Mouse (Mus musculus): ENCODE data around the gene Mnat1. TPM values are rescaled to one million over a fixed set of nuclear protein-coding genes. Genes with fewer than 3 reads are reported as not detected.
"Not testable (repeated sequence)": the region's sequence is repeated elsewhere in the genome, so short reads cannot be mapped to it uniquely, and the experiment has no call there.

Mnat1 gene
- polyA plus RNA-seq, 1 experiment from 2014 or later, result 38.2 TPM

DNA sequence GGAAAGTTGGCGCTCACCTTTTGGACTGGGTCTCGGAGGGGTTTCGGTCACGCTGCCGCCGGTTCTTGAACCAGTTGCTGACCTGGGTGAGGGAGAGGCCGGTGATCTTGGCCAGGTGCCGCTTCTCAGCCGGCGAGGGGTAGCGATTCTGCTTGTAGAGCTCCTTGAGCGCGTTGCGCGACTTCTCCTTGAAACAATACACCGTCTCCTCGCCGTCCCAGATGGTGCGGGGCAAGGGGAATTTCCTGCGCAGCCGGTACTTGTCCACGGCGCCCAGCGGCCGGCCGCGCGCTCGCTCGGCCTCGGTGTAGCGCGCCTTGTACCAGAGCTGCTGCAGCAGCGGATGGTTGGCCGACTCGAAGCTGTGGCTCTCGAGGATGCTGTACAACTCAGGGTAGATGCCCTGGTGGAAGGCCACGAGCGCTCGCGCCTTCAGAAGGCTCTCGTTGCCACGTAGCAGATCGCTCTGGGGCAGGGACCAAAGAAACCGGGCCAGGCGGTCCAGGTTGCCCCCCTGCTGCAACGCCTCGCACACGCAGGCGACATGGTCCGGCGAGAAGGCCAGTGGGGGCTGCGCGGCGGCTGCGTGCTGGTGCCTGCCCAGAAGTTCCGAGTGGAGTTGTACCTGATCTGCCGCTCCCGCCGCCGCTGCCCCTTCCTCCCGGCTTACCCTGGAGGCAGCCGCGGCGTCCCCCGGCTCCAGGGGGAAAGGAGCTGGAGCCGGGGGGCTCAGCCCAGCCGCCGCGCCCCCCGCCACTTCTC is 11.0 kb upstream of the Mnat1 start:
- no peaks in the 10 kb centered on the region for H3K27me3 ChIP-seq (replicated peaks; ENCODE audit: control insufficient read depth, insufficient read depth, low read length)
- peak; percentile 17; the same call in 1 of the 2 replicates for ATAC-seq (ENCODE audit: low read depth)

GRCm38 (mm10) chr12:73113196-73113595 is 10.3 kb upstream of the Mnat1 start, which contains the start of gene Six4:
Six4 (minus strand) TSS chr12:73113456.
- peak within 1 kb of the TSS; percentile 74 for H3K4me3 ChIP-seq (ENCODE audit: low read depth, low read length)
- peak; percentile 94 for ATAC-seq (ENCODE audit: low read depth)
- H3K9me3 ChIP-seq (ENCODE audit: control insufficient read depth, low read length), result no peaks in the 10 kb centered on the region
- DNase-seq (ENCODE audit: low spot score), result peak; percentile 95
- H3K36me3 ChIP-seq (ENCODE audit: control insufficient read depth, insufficient read depth, low read length), result peaks cover 11% of the 10 kb centered on the region
- H3K27me3 ChIP-seq (replicated peaks; ENCODE audit: control insufficient read depth, insufficient read depth, low read length), result no peaks in the 10 kb centered on the region
- peak within 1 kb of the TSS; percentile 91 for H3K9ac ChIP-seq (ENCODE audit: low read depth, low read length)
- peak within 1 kb of the TSS; percentile 87 for H3K27ac ChIP-seq (replicated peaks; ENCODE audit: low read depth, low read length)
- under 1% methylated on average over 20 of the region's 20 CpGs for WGBS
- peaks cover 20% of the 10 kb centered on the region for H3K4me1 ChIP-seq (ENCODE audit: control insufficient read depth, insufficient read depth, low read length)
- H3K4me2 ChIP-seq (ENCODE audit: low read depth, low read length), result peak within 1 kb of the TSS; percentile 85

More for the DNA sequence above, 11.0 kb upstream of the Mnat1 start:
- Histone ChIP-seq H3K4me1 (ENCODE audit: control insufficient read depth, insufficient read depth, low read length) (peaks cover 23% of the 10 kb centered on the region), H3K36me3 (ENCODE audit: control insufficient read depth, insufficient read depth, low read length) (peaks cover 11% of the 10 kb centered on the region), H3K4me3 (ENCODE audit: low read depth, low read length) (peak overlapping the region; percentile 74), H3K9ac (ENCODE audit: low read depth, low read length) (peak overlapping the region; percentile 91), H3K4me2 (ENCODE audit: low read depth, low read length) (peak overlapping the region; percentile 85), H3K9me3 (ENCODE audit: control insufficient read depth, low read length) (no peaks in the 10 kb centered on the region), H3K27ac (replicated peaks; ENCODE audit: low read depth, low read length) (peak overlapping the region; percentile 87)
- WGBS, result 1% methylated on average over 28 of the region's 71 CpGs
- peak; percentile 54 for DNase-seq (ENCODE audit: low spot score)

DNA sequence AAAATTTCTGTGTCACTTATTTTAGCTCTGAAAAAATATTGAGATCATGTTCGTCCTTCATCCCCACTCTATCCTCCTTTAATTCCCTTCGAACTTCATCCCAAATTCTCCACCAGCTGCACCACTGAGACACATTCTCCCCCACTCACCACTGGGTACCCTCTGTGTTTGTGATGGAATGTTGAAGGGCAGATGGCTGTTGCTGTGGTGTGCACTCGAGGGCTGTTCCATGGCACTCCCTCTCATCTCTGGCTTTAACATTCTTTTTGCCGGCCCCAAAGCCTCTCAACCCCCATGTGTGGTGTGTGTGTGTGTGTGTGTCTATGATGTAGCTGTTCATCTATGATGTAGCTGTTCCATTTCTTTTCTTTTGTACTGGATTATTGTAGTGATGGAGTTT is 1.7 kb downstream of the Mnat1 start:
- no peaks in the 10 kb centered on the region for H3K36me3 ChIP-seq (ENCODE audit: control insufficient read depth, insufficient read depth, low read length)
- 61% methylated on average over 4 of the region's 4 CpGs for WGBS
- no peak overlapping the region for H3K27ac ChIP-seq (replicated peaks; ENCODE audit: low read depth, low read length)
- H3K27me3 ChIP-seq (replicated peaks; ENCODE audit: control insufficient read depth, insufficient read depth, low read length), result no peaks in the 10 kb centered on the region
- ATAC-seq (ENCODE audit: low read depth), result no peak
- H3K4me3 ChIP-seq (ENCODE audit: low read depth, low read length), result no peak overlapping the region
- H3K9me3 ChIP-seq (ENCODE audit: control insufficient read depth, low read length), result no peaks in the 10 kb centered on the region
- H3K4me1 ChIP-seq (ENCODE audit: control insufficient read depth, insufficient read depth, low read length), result peaks cover 13% of the 10 kb centered on the region
- no peak for DNase-seq (ENCODE audit: low spot score)
- peak overlapping the region; percentile 72; the same call in 1 of the 2 replicates for H3K4me2 ChIP-seq (ENCODE audit: low read depth, low read length)
- H3K9ac ChIP-seq (ENCODE audit: low read depth, low read length), result peak overlapping the region; percentile 15; the same call in 1 of the 2 replicates

GRCm38 (mm10) chr12:73140732-73141131 is 17.2 kb downstream of the Mnat1 start:
- Histone ChIP-seq H3K4me3 (ENCODE audit: low read depth, low read length) (no peak overlapping the region), H3K27me3 (replicated peaks; ENCODE audit: control insufficient read depth, insufficient read depth, low read length) (no peaks in the 10 kb centered on the region), H3K9ac (ENCODE audit: low read depth, low read length) (no peak overlapping the region), H3K36me3 (ENCODE audit: control insufficient read depth, insufficient read depth, low read length) (no peaks in the 10 kb centered on the region), H3K27ac (replicated peaks; ENCODE audit: low read depth, low read length) (no peak overlapping the region), H3K9me3 (ENCODE audit: control insufficient read depth, low read length) (no peaks in the 10 kb centered on the region), H3K4me1 (ENCODE audit: control insufficient read depth, insufficient read depth, low read length) (no peaks in the 10 kb centered on the region), H3K4me2 (ENCODE audit: low read depth, low read length) (no peak overlapping the region)
- DNase-seq (ENCODE audit: low spot score) (no peak), ATAC-seq (ENCODE audit: low read depth) (no peak)
- 84% methylated on average over 3 of the region's 3 CpGs for WGBS

DNA sequence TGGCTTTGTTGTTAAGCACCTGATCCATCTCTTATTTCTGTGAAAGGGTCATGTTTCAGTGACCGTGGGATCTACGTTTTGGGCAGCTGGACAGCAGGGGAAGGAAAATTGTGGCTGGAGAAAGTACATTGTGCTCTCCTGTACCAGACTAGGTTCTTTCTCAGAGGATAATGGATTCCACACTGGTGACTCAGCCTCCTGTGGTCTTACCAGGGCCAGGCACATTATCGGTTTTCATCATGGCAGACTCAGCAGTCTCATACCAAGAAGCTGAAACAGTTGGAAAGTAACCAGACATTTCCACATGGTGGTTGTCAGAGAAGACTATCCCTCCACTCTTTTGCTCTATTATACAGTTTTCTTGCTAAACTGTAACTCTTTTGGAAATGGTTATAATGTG is 23.7 kb downstream of the Mnat1 start:
- Histone ChIP-seq H3K27me3 (replicated peaks; ENCODE audit: control insufficient read depth, insufficient read depth, low read length) (no peaks in the 10 kb centered on the region), H3K4me2 (ENCODE audit: low read depth, low read length) (no peak overlapping the region), H3K36me3 (ENCODE audit: control insufficient read depth, insufficient read depth, low read length) (no peaks in the 10 kb centered on the region), H3K9ac (ENCODE audit: low read depth, low read length) (no peak overlapping the region), H3K4me3 (ENCODE audit: low read depth, low read length) (no peak overlapping the region), H3K9me3 (ENCODE audit: control insufficient read depth, low read length) (no peaks in the 10 kb centered on the region), H3K27ac (replicated peaks; ENCODE audit: low read depth, low read length) (0 out of 2 replicates have a peak overlapping the region, but pooled peaks have one; percentile 16), H3K4me1 (ENCODE audit: control insufficient read depth, insufficient read depth, low read length) (peaks cover 3% of the 10 kb centered on the region; the same call in 1 of the 2 replicates)
- peak; percentile 79; the same call in 1 of the 2 replicates for ATAC-seq (ENCODE audit: low read depth)
- WGBS, result 28% methylated on average over 3 of the region's 3 CpGs
- peak; percentile 45 for DNase-seq (ENCODE audit: low spot score)

- ATAC-seq (ENCODE audit: low read depth); H3K9me3 ChIP-seq (ENCODE audit: control insufficient read depth, low read length); H3K36me3 ChIP-seq (ENCODE audit: control insufficient read depth, insufficient read depth, low read length); DNase-seq (ENCODE audit: low spot score); H3K4me1 ChIP-seq (ENCODE audit: control insufficient read depth, insufficient read depth, low read length); H3K9ac ChIP-seq (ENCODE audit: low read depth, low read length); H3K4me3 ChIP-seq (ENCODE audit: low read depth, low read length); H3K4me2 ChIP-seq (ENCODE audit: low read depth, low read length); H3K27me3 ChIP-seq (replicated peaks; ENCODE audit: control insufficient read depth, insufficient read depth, low read length); H3K27ac ChIP-seq (replicated peaks; ENCODE audit: low read depth, low read length): not testable (repeated sequence)
- 83% methylated on average over 5 of the region's 5 CpGs for WGBS
These were observed 27.5 kb downstream of the Mnat1 start for GRCm38 (mm10) chr12:73151038-73151437.

- ATAC-seq (ENCODE audit: low read depth), result no peak
- no peak for DNase-seq (ENCODE audit: low spot score)
- Histone ChIP-seq H3K4me3 (ENCODE audit: low read depth, low read length) (no peak overlapping the region), H3K9ac (ENCODE audit: low read depth, low read length) (no peak overlapping the region), H3K9me3 (ENCODE audit: control insufficient read depth, low read length) (no peaks in the 10 kb centered on the region), H3K27me3 (replicated peaks; ENCODE audit: control insufficient read depth, insufficient read depth, low read length) (no peaks in the 10 kb centered on the region), H3K36me3 (ENCODE audit: control insufficient read depth, insufficient read depth, low read length) (no peaks in the 10 kb centered on the region), H3K27ac (replicated peaks; ENCODE audit: low read depth, low read length) (no peak overlapping the region), H3K4me1 (ENCODE audit: control insufficient read depth, insufficient read depth, low read length) (no peaks in the 10 kb centered on the region), H3K4me2 (ENCODE audit: low read depth, low read length) (no peak overlapping the region)
- 79% methylated on average over 4 of the region's 4 CpGs for WGBS
These were observed 30.6 kb downstream of the Mnat1 start for GRCm38 (mm10) chr12:73154150-73154549.

GRCm38 (mm10) chr12:73160341-73160740 is 36.8 kb downstream of the Mnat1 start:
- Histone ChIP-seq H3K9me3 (ENCODE audit: control insufficient read depth, low read length) (peaks cover under 1% of the 10 kb centered on the region), H3K27ac (replicated peaks; ENCODE audit: low read depth, low read length) (no peak overlapping the region), H3K27me3 (replicated peaks; ENCODE audit: control insufficient read depth, insufficient read depth, low read length) (no peaks in the 10 kb centered on the region), H3K36me3 (ENCODE audit: control insufficient read depth, insufficient read depth, low read length) (no peaks in the 10 kb centered on the region), H3K4me2 (ENCODE audit: low read depth, low read length) (no peak overlapping the region), H3K4me1 (ENCODE audit: control insufficient read depth, insufficient read depth, low read length) (no peaks in the 10 kb centered on the region), H3K9ac (ENCODE audit: low read depth, low read length) (no peak overlapping the region), H3K4me3 (ENCODE audit: low read depth, low read length) (no peak overlapping the region)
- 69% methylated on average over 4 of the region's 4 CpGs for WGBS
- DNase-seq (ENCODE audit: low spot score) (peak; percentile 70), ATAC-seq (ENCODE audit: low read depth) (peak; percentile 41; the same call in 1 of the 2 replicates)
